Mouse (Mus musculus) leukemia stem cell, adult 10-12 weeks (primary cell): ENCODE measurements around the gene Phactr2. TPM values are rescaled to one million over a fixed set of nuclear protein-coding genes. Genes with fewer than 3 reads are reported as not detected.

Experiments
- polyA plus RNA-seq: library from polyadenylated mRNA; stranded (reverse); fragments of >175 nt; gene quantifications from 2 replicates; pipeline ENCODE4 v1.2.3, GENCODE M21; 2012; ENCODE audit warnings: low replicate concordance

Phactr2 gene
- polyA plus RNA-seq, result 1.1 and 1.5 TPM in 2 replicates

DNA sequence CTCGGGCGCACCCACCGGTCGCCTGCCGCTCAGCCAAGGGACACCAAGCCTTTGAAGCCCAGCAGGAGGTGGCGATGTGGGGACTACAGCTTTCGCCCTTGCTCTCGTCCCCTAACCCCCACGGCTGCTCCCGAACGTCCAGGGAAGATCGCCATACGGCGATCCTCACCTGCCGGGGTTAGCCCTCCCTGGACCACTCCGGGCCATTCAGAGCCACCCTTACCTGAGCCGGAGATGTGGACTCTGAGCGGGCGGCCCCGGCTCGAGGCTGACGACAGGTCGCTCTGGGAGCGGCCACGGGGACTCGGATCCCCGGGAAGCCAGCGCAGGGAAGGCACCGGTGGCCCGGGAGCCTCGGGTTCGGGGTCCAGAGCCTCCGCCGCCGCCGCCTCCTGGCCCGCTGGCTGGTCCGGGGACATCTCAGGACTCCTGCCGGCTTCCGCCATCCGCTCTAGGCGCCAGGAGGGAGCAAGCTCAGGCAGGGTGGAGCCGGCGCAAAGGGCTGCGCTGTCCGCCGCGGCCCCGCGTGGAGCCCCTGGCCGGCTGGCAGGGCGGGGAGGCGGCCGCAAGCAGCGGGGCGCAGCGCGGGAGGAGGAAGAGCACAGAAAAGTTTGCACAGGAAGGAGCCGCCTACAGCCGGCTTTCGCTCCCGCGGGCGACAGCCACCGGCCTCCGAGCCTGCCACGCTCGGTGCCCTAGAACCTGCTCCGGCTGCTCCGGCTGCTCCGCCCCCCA lies at the start of gene Phactr2:
Phactr2 (minus strand) TSS at position 580 of the 735 bp plus-strand sequence.

DNA sequence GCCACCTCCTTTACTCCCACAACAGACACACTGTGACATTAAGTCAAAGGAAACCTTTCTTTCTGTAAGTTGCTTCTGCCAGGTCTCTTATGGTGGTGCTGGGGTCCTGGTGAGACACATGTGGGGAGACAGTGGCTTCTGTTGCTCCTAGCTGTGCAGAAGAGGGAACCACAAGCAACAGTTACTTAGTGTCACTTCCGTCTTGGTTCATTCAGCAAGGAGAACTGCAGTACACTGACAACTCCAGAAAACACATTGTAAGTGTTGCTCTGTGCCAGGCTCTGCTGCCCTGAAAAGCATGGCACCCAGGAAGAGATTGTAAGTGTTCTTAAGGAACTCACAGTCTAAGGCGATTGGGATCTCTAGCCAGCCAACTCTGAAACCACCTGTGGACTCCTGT lies 25.1 kb upstream of the Phactr2 start, which contains the start of gene Fuca2:
Fuca2 (plus strand) TSS at position 210 of the 400 bp plus-strand sequence.

DNA sequence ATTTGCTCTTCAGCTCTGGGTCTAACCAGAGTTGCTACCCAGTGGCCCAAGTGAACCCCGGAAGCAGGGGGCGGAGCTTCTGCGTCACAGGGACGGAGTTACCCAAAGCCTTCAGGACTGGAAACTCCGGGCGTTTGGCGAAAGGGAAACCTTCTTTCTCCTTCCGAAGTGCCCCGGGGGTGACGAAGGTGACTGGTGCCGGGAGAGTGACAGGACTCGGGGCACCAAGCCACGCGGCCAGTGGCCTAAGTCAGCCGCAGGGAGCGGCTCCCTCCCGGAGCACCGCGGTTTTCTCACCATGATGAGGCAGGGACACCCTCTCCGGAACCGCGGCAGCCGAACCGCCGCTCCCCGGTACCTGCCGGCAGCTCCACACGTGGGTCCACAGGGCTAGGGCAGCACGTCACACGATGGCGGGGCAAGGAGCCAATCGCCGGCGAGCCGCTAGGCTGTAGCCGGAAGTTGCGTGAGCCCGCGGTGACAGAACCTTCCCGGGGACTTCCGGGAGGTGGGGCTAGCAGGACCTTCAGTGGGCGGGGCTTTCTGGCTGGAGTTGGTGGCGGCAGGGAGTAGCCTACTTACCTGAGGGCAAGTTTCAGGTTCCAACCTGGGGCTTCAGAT lies 281.4 kb downstream of the Phactr2 start, which contains the start of gene Ltv1:
Ltv1 (minus strand) TSS at position 438 of the 621 bp plus-strand sequence.

DNA sequence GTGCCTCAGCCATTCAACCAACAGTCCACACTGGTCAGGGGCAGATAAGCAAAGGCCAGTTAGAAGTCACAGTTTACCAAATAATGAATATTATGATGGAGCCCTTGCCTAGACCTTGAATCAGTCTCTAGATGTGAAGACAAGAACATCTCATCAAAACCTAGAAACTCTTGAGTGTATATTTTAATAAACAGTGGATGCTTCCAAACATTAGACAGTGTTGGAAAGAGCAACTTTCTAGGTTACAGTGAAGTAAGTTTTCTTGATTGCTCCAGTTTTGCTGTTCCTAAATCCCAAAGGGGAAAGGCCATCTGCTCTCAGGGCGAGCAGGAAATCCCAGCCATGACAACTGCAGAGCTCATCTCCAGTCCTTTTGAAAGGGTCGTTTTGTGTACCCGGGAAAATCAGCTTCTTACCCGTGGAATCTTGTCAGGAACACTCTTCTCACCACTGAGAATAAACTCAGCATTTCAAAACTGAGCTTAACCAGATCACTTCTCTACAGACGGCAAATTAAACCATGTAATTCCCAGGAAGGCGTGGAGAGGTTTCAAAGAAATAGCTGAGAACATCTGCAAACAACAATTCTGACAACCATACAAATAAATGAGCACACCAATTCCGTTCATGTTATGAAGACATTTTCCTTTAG lies 296.1 kb downstream of the Phactr2 start, which contains the start of gene Zc2hc1b:
Zc2hc1b (minus strand) TSS at position 51 of the 652 bp plus-strand sequence.

Other genes starting within 250 kb of the Phactr2 start
- 23.2 and 25.0 TPM in 2 replicates for gene Fuca2, start 25.1 kb upstream of the Phactr2 start, polyA plus RNA-seq
- 0.71 and 0.90 TPM in 2 replicates for gene Adat2, start 78.5 kb upstream of the Phactr2 start, polyA plus RNA-seq
- 6.2 and 7.3 TPM in 2 replicates for gene Pex3, start 78.7 kb upstream of the Phactr2 start, polyA plus RNA-seq